ENCODE assay signal across 25 mouse cellular contexts in the genomic region with DNA sequence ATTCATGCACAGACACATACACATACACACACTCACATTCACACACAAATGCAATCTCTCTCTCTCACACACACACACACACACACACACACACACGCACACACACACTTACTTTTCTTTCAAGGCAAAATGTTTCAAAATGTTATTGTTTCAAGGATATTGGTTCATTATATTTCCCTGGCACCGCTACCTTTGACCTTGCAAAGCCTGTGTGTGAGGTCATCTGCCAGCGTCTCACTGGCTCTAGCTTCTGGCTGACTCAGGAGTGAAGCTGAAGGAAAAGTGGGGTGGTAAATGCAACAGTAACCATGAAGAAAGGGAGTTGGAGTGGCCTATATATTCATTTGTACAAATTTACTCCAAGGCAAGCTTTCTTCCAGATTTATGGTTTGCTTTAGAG.
DNase-seq lines count a peak whose midpoint lies in the region; TF ChIP-seq lines count a peak whose summit lies in the region.
"Had no signal": no experiment of that assay in that cellular context is flagged by ENCODE, and none has a peak within 500 bp of the region (broad histone marks: within the 10 kb centered on the region; RNA-seq: fewer than 3 reads in every experiment).

No protein-coding gene starts in this region.

- no peak overlapping the region for H3K4me3 ChIP-seq in gastrocnemius, adult 2 months
- H3K4me3 ChIP-seq: embryonic facial prominence, embryonic 10.5 days; embryonic facial prominence, embryonic 13.5 days; erythroblast, embryonic 14.5 days; forebrain, embryonic 12.5 days; heart, embryonic 10.5 days; heart, embryonic 13.5 days; hindbrain, embryonic 15.5 days had no signal

- no peak overlapping the region for H3K27ac ChIP-seq in gastrocnemius, adult 2 months
- H3K27ac ChIP-seq: embryonic facial prominence, embryonic 10.5 days; embryonic facial prominence, embryonic 13.5 days; forebrain, embryonic 12.5 days; heart, embryonic 10.5 days; heart, embryonic 13.5 days; hindbrain, embryonic 15.5 days had no signal

- DNase-seq in adrenal gland, adult 2 months: peak; percentile 83
- DNase-seq in adrenal gland, adult 18-20 months (ENCODE audit: low spot score in 2 of 2): no peak
- DNase-seq in testis, postnatal 14 days (ENCODE audit: low spot score): peak; percentile 23
- no peak for DNase-seq in testis, postnatal 10 days (ENCODE audit: low spot score)
- DNase-seq in adrenal gland, postnatal 14 days: peak; percentile 75
- no peak for DNase-seq in kidney, postnatal 36 days
- DNase-seq in gastrocnemius, adult 2 months: no peak
- DNase-seq: B cell, adult 2 months; cerebellum, adult 11 months; cerebellum, adult 2 months; cerebellum, adult 9-11 months; cerebellum, postnatal 36 days; embryo, embryonic 11 days; gastrocnemius, postnatal 14 days; heart, adult 18-20 months; heart, postnatal 14 days; heart, postnatal 4 days; kidney, adult 2 months had no signal

- intact Hi-C loops in gastrocnemius, adult 2 months (cut with DNase I): no loop called here

- no peak for TF ChIP-seq CTCF in gastrocnemius, adult 2 months (IDR thresholded peaks at IDR 0.05)

Comparison
In these comparisons a context has a peak if more than half of its experiments do, and no peak if none do; other contexts are left out.
1. DNase-seq: peak in adrenal gland, adult 2 months (single experiment), testis, postnatal 14 days (single experiment) and adrenal gland, postnatal 14 days (single experiment); none in adrenal gland, adult 18-20 months (0 of 2), testis, postnatal 10 days (single experiment), kidney, postnatal 36 days (0 of 2) and gastrocnemius, adult 2 months (single experiment).